Mouse (Mus musculus) lung, adult 2 months (tissue): ENCODE data around the gene Rpl7l1.

ENCODE experiments used
- CTCF ChIP-seq: fragments of 200-500 bp; IDR thresholded peaks from 2 replicates; pipeline ENCODE4 v1.5.1; 2011; ENCODE audit warnings: mild to moderate bottlenecking, low read length, control low read depth; ENCODE audit not compliant: insufficient read depth
- POLR2A ChIP-seq: fragments of 200-500 bp; IDR thresholded peaks from 2 replicates; pipeline ENCODE4 v1.6.1; 2011; ENCODE audit warnings: low read depth, mild to moderate bottlenecking, control low read depth, low read length, borderline replicate concordance; ENCODE audit errors: extremely low read depth

DNA sequence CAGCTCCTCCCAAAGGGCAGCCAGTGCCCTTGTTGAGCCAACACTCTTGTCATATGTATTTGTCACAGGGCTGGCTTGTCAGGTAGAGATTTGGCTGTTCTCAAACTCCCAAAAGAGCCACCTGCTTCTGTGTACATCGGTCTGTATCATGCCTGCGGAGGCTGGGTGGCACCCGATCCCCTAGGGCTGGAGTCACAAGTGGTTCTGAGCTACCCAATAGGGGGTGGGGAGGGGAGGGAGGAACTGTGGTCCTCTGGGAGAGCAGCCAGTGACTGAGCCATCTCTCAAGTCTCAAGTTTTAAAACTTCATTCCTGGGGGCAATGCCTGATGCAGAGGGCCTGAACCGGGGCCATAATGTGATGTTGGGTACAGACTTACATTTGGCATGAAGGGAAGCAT lies 14.3 kb upstream of the Rpl7l1 start:
- no peak for TF ChIP-seq CTCF
- no peak for TF ChIP-seq POLR2A
